Mouse (Mus musculus): Measurements from ENCODE around the gene Vps8. TPM values are rescaled to one million over a fixed set of nuclear protein-coding genes. Genes with fewer than 3 reads are reported as not detected.

The Vps8 gene
- total and polyA plus RNA-seq, 3 experiments, result 13.6 to 17.6 (median 15.9) TPM

- no peaks in the 10 kb centered on the region for H3K79me2 ChIP-seq (replicated peaks; ENCODE audit: control insufficient read depth, extremely low read depth, insufficient read depth, poor library complexity, severe bottlenecking)
- H3K27me3 ChIP-seq (replicated peaks), result no peaks in the 10 kb centered on the region
- TF ChIP-seq GABPA (IDR thresholded peaks at IDR 0.05; ENCODE audit: insufficient replicate concordance, low read depth, low read length) (no peak), CHD1 (IDR thresholded peaks at IDR 0.05; ENCODE audit: low read depth, low read length) (no peak), HCFC1 (IDR thresholded peaks at IDR 0.05; ENCODE audit: low read depth, low read length) (no peak), TCF12 (IDR thresholded peaks at IDR 0.05; ENCODE audit: low read depth, low read length) (no peak), ZKSCAN1 (IDR thresholded peaks at IDR 0.05; ENCODE audit: borderline replicate concordance, low read depth, low read length) (no peak), MEF2A (IDR thresholded peaks at IDR 0.05; ENCODE audit: borderline replicate concordance, low read depth, low read length) (no peak), IRF4 (IDR thresholded peaks at IDR 0.05; ENCODE audit: low read depth, low read length) (no peak), KAT2A (IDR thresholded peaks at IDR 0.05; ENCODE audit: insufficient replicate concordance, low read length) (no peak), ETS1 (conservative IDR thresholded peaks at IDR 0.05; ENCODE audit: low read depth, low read length) (no peak; the same call in 1 of the 2 replicates), MAFK (IDR thresholded peaks at IDR 0.05; ENCODE audit: insufficient replicate concordance, low read length) (no peak), POLR2A (IDR thresholded peaks at IDR 0.05; ENCODE audit: low read depth, low read length) (no peak), JUND (conservative IDR thresholded peaks at IDR 0.05; ENCODE audit: low read depth, low read length) (no peak), SIN3A (IDR thresholded peaks at IDR 0.05; ENCODE audit: low read length) (no peak), ZC3H11A (IDR thresholded peaks at IDR 0.05; ENCODE audit: low read depth, low read length) (no peak), RAD21 (IDR thresholded peaks at IDR 0.05; ENCODE audit: low read depth, low read length) (no peak), MAZ (IDR thresholded peaks at IDR 0.05; ENCODE audit: low read depth, low read length) (no peak)
- H3K4me1 ChIP-seq (ENCODE audit: control insufficient read depth in 1 of 2, insufficient read depth in 2 of 2), result peaks cover 15 to 54% of the 10 kb centered on the region in 2 experiments
- H3K9ac ChIP-seq (ENCODE audit: insufficient read depth, low read depth), result no peak overlapping the region
- H3K4me3 ChIP-seq (replicated peaks in 1 of 3; ENCODE audit: low read depth in 2 of 3, low read length in 2 of 3, poor library complexity in 1 of 3), result no peak overlapping the region
- in situ Hi-C loops (cut with MboI; ENCODE audit: low pct_ligation_motif_present, low pct_unique_long_range_greater_than_20kb, low sequenced_read_pairs) (loop anchor here (25.0 kb wide), 1 partner anchor 461 kb away; no protein-coding TSS in a partner anchor), dilution Hi-C loops (cut with MboI; ENCODE audit: extremely low pct_ligation_motif_present, extremely low pct_unique_long_range_greater_than_20kb, low sequenced_read_pairs) (no loop called here)
- peak; percentile 61 for DNase-seq (ENCODE audit: extremely low read depth)
- H3K27ac ChIP-seq (ENCODE audit: insufficient read depth, low read depth), result no peak overlapping the region
- no peak overlapping the region for H3K4me2 ChIP-seq (ENCODE audit: insufficient read depth, low read depth, poor library complexity, severe bottlenecking)
- no peaks in the 10 kb centered on the region for H3K9me3 ChIP-seq (replicated peaks; ENCODE audit: low read length)
- H3K36me3 ChIP-seq (replicated peaks in 1 of 2; ENCODE audit: control insufficient read depth in 1 of 2, insufficient read depth in 1 of 2, low read length in 1 of 2), result no peaks in the 10 kb centered on the region
Observed at GRCm38 (mm10) chr16:21373316-21373960, 49.5 kb upstream of the Vps8 start.

DNA sequence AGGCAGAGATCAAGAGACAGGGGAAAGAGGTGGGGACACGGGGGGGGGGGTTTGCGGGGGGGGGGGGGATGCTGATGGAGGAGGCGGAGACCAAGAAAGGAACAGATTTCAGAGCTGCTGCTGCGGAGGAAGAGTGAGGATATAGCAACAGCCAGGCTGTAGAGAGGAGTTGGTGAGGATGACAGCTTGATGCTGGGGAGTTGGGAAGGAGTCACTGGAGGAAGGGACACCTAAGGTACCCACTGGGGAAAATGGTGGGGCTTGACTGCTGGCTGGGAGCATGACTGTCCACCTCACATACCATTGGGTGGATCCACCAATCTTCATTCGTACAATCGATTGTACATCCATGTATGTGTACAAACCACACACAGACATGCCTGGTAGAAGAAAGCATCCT, 48.9 kb upstream of the Vps8 start:
- dilution Hi-C loops (cut with MboI; ENCODE audit: extremely low pct_ligation_motif_present, extremely low pct_unique_long_range_greater_than_20kb, low sequenced_read_pairs) (no loop called here), in situ Hi-C loops (cut with MboI; ENCODE audit: low pct_ligation_motif_present, low pct_unique_long_range_greater_than_20kb, low sequenced_read_pairs) (loop anchor here (25.0 kb wide), 1 partner anchor 462 kb away; no protein-coding TSS in a partner anchor)
- Histone ChIP-seq H3K4me3 (replicated peaks in 1 of 3; ENCODE audit: low read depth in 2 of 3, low read length in 2 of 3, poor library complexity in 1 of 3) (no peak overlapping the region), H3K27me3 (replicated peaks) (no peaks in the 10 kb centered on the region), H3K9me3 (replicated peaks; ENCODE audit: low read length) (no peaks in the 10 kb centered on the region), H3K27ac (ENCODE audit: insufficient read depth, low read depth) (no peak overlapping the region), H3K4me2 (ENCODE audit: insufficient read depth, low read depth, poor library complexity, severe bottlenecking) (no peak overlapping the region), H3K36me3 (replicated peaks in 1 of 2; ENCODE audit: control insufficient read depth in 1 of 2, insufficient read depth in 1 of 2, low read length in 1 of 2) (no peaks in the 10 kb centered on the region), H3K79me2 (replicated peaks; ENCODE audit: control insufficient read depth, extremely low read depth, insufficient read depth, poor library complexity, severe bottlenecking) (no peaks in the 10 kb centered on the region), H3K4me1 (ENCODE audit: control insufficient read depth in 1 of 2, insufficient read depth in 2 of 2) (peaks cover 15 to 54% of the 10 kb centered on the region in 2 experiments), H3K9ac (ENCODE audit: insufficient read depth, low read depth) (no peak overlapping the region)
- TF ChIP-seq MYC (IDR thresholded peaks at IDR 0.05; ENCODE audit: low read depth, low read length) (no peak), NELFE (IDR thresholded peaks at IDR 0.05; ENCODE audit: low read depth, low read length) (no peak), MAX (IDR thresholded peaks at IDR 0.05; ENCODE audit: low read length) (no peak)
- no peak for DNase-seq (ENCODE audit: extremely low read depth)

All from CH12.LX (cell line).